Mouse (Mus musculus): ENCODE results near the gene Clnk.

GRCm38 (mm10) chr5:38881728-38882620 lies 5.4 kb upstream of the Clnk start:
- TF ChIP-seq CTCF (conservative IDR thresholded peaks at IDR 0.05; ENCODE audit: low read length) (no peak), NANOG (IDR thresholded peaks at IDR 0.05; ENCODE audit: borderline replicate concordance, low read length) (no peak)

Data from E14TG2a.4 (cell line).